Mouse (Mus musculus) splenic B cell, adult 2 months (primary cell): ENCODE data around the gene Luzp1.

Experiments used
- DNase-seq: peaks from one replicate; pipeline ENCODE4 v3.0.0-alpha.2; 2011; ENCODE audit warnings: low read depth, low spot score
- H3K27me3 ChIP-seq: 2 replicates; pipeline ENCODE4 v1.6.1; 2012; ENCODE audit warnings: mild to moderate bottlenecking, low read length, moderate library complexity, mixed read lengths; ENCODE audit not compliant: control insufficient read depth, poor library complexity, insufficient read depth, severe bottlenecking
- H3K36me3 ChIP-seq: 2 replicates; pipeline ENCODE4 v1.6.1; 2012; ENCODE audit warnings: mild to moderate bottlenecking, low read length, moderate library complexity, mixed read lengths; ENCODE audit not compliant: control insufficient read depth, poor library complexity, insufficient read depth, severe bottlenecking

Luzp1 gene

GRCm38 (mm10) chr4:136476692-136477091 is 7.1 kb downstream of the Luzp1 start:
- no peak for DNase-seq
- Histone ChIP-seq H3K36me3 (no peaks in the 10 kb centered on the region), H3K27me3 (no peaks in the 10 kb centered on the region)

- no peak for DNase-seq
- Histone ChIP-seq H3K27me3 (no peaks in the 10 kb centered on the region), H3K36me3 (no peaks in the 10 kb centered on the region)
These were observed 17.0 kb downstream of the Luzp1 start for GRCm38 (mm10) chr4:136486549-136486948.

- H3K27me3 ChIP-seq = no peaks in the 10 kb centered on the region
- DNase-seq = no peak
- no peaks in the 10 kb centered on the region for H3K36me3 ChIP-seq
These were observed 26.4 kb downstream of the Luzp1 start for GRCm38 (mm10) chr4:136495993-136496392.

GRCm38 (mm10) chr4:136505426-136506215 is 36.1 kb downstream of the Luzp1 start:
- H3K27me3 ChIP-seq = no peaks in the 10 kb centered on the region
- H3K36me3 ChIP-seq = no peaks in the 10 kb centered on the region
- DNase-seq = peak; percentile 8

- DNase-seq = peak; percentile 66
- H3K27me3 ChIP-seq = no peaks in the 10 kb centered on the region
- H3K36me3 ChIP-seq = no peaks in the 10 kb centered on the region
These were observed 40.3 kb downstream of the Luzp1 start for GRCm38 (mm10) chr4:136509857-136510256.

- no peaks in the 10 kb centered on the region for H3K36me3 ChIP-seq
- H3K27me3 ChIP-seq = no peaks in the 10 kb centered on the region
- no peak for DNase-seq
These were observed 42.1 kb downstream of the Luzp1 start for GRCm38 (mm10) chr4:136511708-136512107.

GRCm38 (mm10) chr4:136512905-136513304 is 43.3 kb downstream of the Luzp1 start:
- no peak for DNase-seq
- Histone ChIP-seq H3K27me3 (no peaks in the 10 kb centered on the region), H3K36me3 (no peaks in the 10 kb centered on the region)

GRCm38 (mm10) chr4:136518141-136518540 is 48.6 kb downstream of the Luzp1 start:
- Histone ChIP-seq H3K36me3 (no peaks in the 10 kb centered on the region), H3K27me3 (no peaks in the 10 kb centered on the region)
- DNase-seq = no peak

- Histone ChIP-seq H3K27me3 (no peaks in the 10 kb centered on the region), H3K36me3 (no peaks in the 10 kb centered on the region)
- DNase-seq = peak; percentile 6
These were observed 49.0 kb downstream of the Luzp1 start for GRCm38 (mm10) chr4:136518576-136518975.

- DNase-seq = no peak
- Histone ChIP-seq H3K27me3 (no peaks in the 10 kb centered on the region), H3K36me3 (no peaks in the 10 kb centered on the region)
These were observed 50.3 kb downstream of the Luzp1 start for GRCm38 (mm10) chr4:136519866-136520265.

GRCm38 (mm10) chr4:136521898-136522297 is 52.3 kb downstream of the Luzp1 start:
- DNase-seq = no peak
- Histone ChIP-seq H3K36me3 (no peaks in the 10 kb centered on the region), H3K27me3 (no peaks in the 10 kb centered on the region)

- H3K36me3 ChIP-seq = no peaks in the 10 kb centered on the region
- no peak for DNase-seq
- H3K27me3 ChIP-seq = no peaks in the 10 kb centered on the region
These were observed 54.7 kb downstream of the Luzp1 start for GRCm38 (mm10) chr4:136524309-136524708.

- H3K27me3 ChIP-seq = no peaks in the 10 kb centered on the region
These were observed 56.9 kb downstream of the Luzp1 start for GRCm38 (mm10) chr4:136526412-136526811.

GRCm38 (mm10) chr4:136545151-136545550 is 75.6 kb downstream of the Luzp1 start:
- no peaks in the 10 kb centered on the region for H3K27me3 ChIP-seq
- peaks cover 2% of the 10 kb centered on the region; the same call in 1 of the 2 replicates for H3K36me3 ChIP-seq
- DNase-seq = no peak

More at GRCm38 (mm10) chr4:136526412-136526811, 56.9 kb downstream of the Luzp1 start:
- H3K36me3 ChIP-seq = no peaks in the 10 kb centered on the region
- DNase-seq = peak; percentile 69

GRCm38 (mm10) chr4:136546279-136547045 is 76.9 kb downstream of the Luzp1 start:
- no peak for DNase-seq
- no peaks in the 10 kb centered on the region for H3K27me3 ChIP-seq
- peaks cover 2% of the 10 kb centered on the region; the same call in 1 of the 2 replicates for H3K36me3 ChIP-seq
